Mouse (Mus musculus): ENCODE results near the gene Dnlz. TPM values are rescaled to one million over a fixed set of nuclear protein-coding genes. Genes with fewer than 3 reads are reported as not detected.
A peak's percentile ranks its signal among the peaks of the same experiment; 100 is the strongest.

Gene Dnlz
- polyA plus RNA-seq, 1 experiment from 2014 or later, result 32.1 TPM

GRCm38 (mm10) chr2:26342609-26343490 lies 9.1 kb downstream of the Dnlz start:
- Histone ChIP-seq H3K9me3 (ENCODE audit: low read depth, low read length) (no peaks in the 10 kb centered on the region), H3K27me3 (ENCODE audit: insufficient read depth, low read length) (no peaks in the 10 kb centered on the region), H3K36me3 (ENCODE audit: insufficient read depth) (peaks cover 93% of the 10 kb centered on the region), H3K4me2 (peak overlapping the region; percentile 12; the same call in 1 of the 2 replicates), H3K9ac (no peak overlapping the region), H3K4me3 (ENCODE audit: low read depth, low read length) (no peak overlapping the region), H3K27ac (ENCODE audit: low read depth) (peak overlapping the region; percentile 85), H3K4me1 (ENCODE audit: insufficient read depth) (peaks cover 6% of the 10 kb centered on the region)
- 46% methylated on average over 11 of the region's 11 CpGs for WGBS
- peak; percentile 16; the same call in 1 of the 2 replicates for ATAC-seq (ENCODE audit: insufficient read depth)
- TF ChIP-seq CTCF (IDR thresholded peaks at IDR 0.05; ENCODE audit: low read depth), result no peak
- peak; percentile 64 for DNase-seq

GRCm38 (mm10) chr2:26342044-26342443 lies 9.9 kb downstream of the Dnlz start:
- ATAC-seq (ENCODE audit: insufficient read depth) (peak; percentile 68), DNase-seq (peak; percentile 80)
- Histone ChIP-seq H3K4me2 (peak overlapping the region; percentile 12; the same call in 1 of the 2 replicates), H3K4me1 (ENCODE audit: insufficient read depth) (peaks cover 6% of the 10 kb centered on the region), H3K27me3 (ENCODE audit: insufficient read depth, low read length) (no peaks in the 10 kb centered on the region), H3K4me3 (ENCODE audit: low read depth, low read length) (no peak overlapping the region), H3K36me3 (ENCODE audit: insufficient read depth) (peaks cover 85% of the 10 kb centered on the region), H3K9ac (no peak overlapping the region; the same call in 1 of the 2 replicates), H3K9me3 (ENCODE audit: low read depth, low read length) (no peaks in the 10 kb centered on the region), H3K27ac (ENCODE audit: low read depth) (peak overlapping the region; percentile 85)
- TF ChIP-seq CTCF (IDR thresholded peaks at IDR 0.05; ENCODE audit: low read depth), result no peak
- 27% methylated on average over 10 of the region's 10 CpGs for WGBS

GRCm38 (mm10) chr2:26341510-26341981 lies 10.4 kb downstream of the Dnlz start:
- Histone ChIP-seq H3K4me3 (ENCODE audit: low read depth, low read length) (no peak overlapping the region), H3K4me1 (ENCODE audit: insufficient read depth) (peaks cover 6% of the 10 kb centered on the region), H3K27me3 (ENCODE audit: insufficient read depth, low read length) (no peaks in the 10 kb centered on the region), H3K36me3 (ENCODE audit: insufficient read depth) (peaks cover 80% of the 10 kb centered on the region), H3K27ac (ENCODE audit: low read depth) (peak overlapping the region; percentile 85), H3K4me2 (no peak overlapping the region), H3K9me3 (ENCODE audit: low read depth, low read length) (no peaks in the 10 kb centered on the region), H3K9ac (peak overlapping the region; percentile 20)
- ATAC-seq (ENCODE audit: insufficient read depth) (peak; percentile 28; the same call in 1 of the 2 replicates), DNase-seq (no peak)
- no peak for TF ChIP-seq CTCF (IDR thresholded peaks at IDR 0.05; ENCODE audit: low read depth)
- WGBS, result 61% methylated on average over 2 of the region's 2 CpGs

GRCm38 (mm10) chr2:26339204-26339551 lies 12.7 kb downstream of the Dnlz start:
- Histone ChIP-seq H3K4me3 (ENCODE audit: low read depth, low read length) (no peak overlapping the region), H3K4me2 (no peak overlapping the region), H3K4me1 (ENCODE audit: insufficient read depth) (peaks cover 6% of the 10 kb centered on the region), H3K9ac (no peak overlapping the region), H3K9me3 (ENCODE audit: low read depth, low read length) (no peaks in the 10 kb centered on the region), H3K36me3 (ENCODE audit: insufficient read depth) (peaks cover 57% of the 10 kb centered on the region), H3K27me3 (ENCODE audit: insufficient read depth, low read length) (no peaks in the 10 kb centered on the region), H3K27ac (ENCODE audit: low read depth) (no peak overlapping the region)
- TF ChIP-seq CTCF (IDR thresholded peaks at IDR 0.05; ENCODE audit: low read depth), result no peak
- WGBS, result 77% methylated on average over 5 of the region's 5 CpGs
- DNase-seq (no peak), ATAC-seq (ENCODE audit: insufficient read depth) (no peak)

- H3K4me2 ChIP-seq, result no peak overlapping the region
- H3K36me3 ChIP-seq (ENCODE audit: insufficient read depth), result peaks cover 51% of the 10 kb centered on the region
- no peak for TF ChIP-seq CTCF (IDR thresholded peaks at IDR 0.05; ENCODE audit: low read depth)
- no peak overlapping the region for H3K9ac ChIP-seq
- H3K4me1 ChIP-seq (ENCODE audit: insufficient read depth), result peaks cover 6% of the 10 kb centered on the region
- no peak for ATAC-seq (ENCODE audit: insufficient read depth)
- H3K27me3 ChIP-seq (ENCODE audit: insufficient read depth, low read length), result no peaks in the 10 kb centered on the region
- WGBS, result 78% methylated on average over 8 of the region's 13 CpGs
- DNase-seq, result no peak
- no peaks in the 10 kb centered on the region for H3K9me3 ChIP-seq (ENCODE audit: low read depth, low read length)
- H3K4me3 ChIP-seq (ENCODE audit: low read depth, low read length), result no peak overlapping the region
- H3K27ac ChIP-seq (ENCODE audit: low read depth), result no peak overlapping the region
Measured at GRCm38 (mm10) chr2:26338302-26339203, 13.4 kb downstream of the Dnlz start.

- Histone ChIP-seq H3K4me1 (ENCODE audit: insufficient read depth) (no peaks in the 10 kb centered on the region), H3K36me3 (ENCODE audit: insufficient read depth) (peaks cover 71% of the 10 kb centered on the region), H3K4me2 (no peak overlapping the region), H3K9ac (no peak overlapping the region), H3K27ac (ENCODE audit: low read depth) (no peak overlapping the region), H3K9me3 (ENCODE audit: low read depth, low read length) (no peaks in the 10 kb centered on the region), H3K27me3 (ENCODE audit: insufficient read depth, low read length) (no peaks in the 10 kb centered on the region), H3K4me3 (ENCODE audit: low read depth, low read length) (no peak overlapping the region)
- ATAC-seq (ENCODE audit: insufficient read depth) (no peak), DNase-seq (no peak)
- no peak for TF ChIP-seq CTCF (IDR thresholded peaks at IDR 0.05; ENCODE audit: low read depth)
- 69% methylated on average over 6 of the region's 6 CpGs for WGBS
Measured at GRCm38 (mm10) chr2:26330702-26331101, 21.2 kb downstream of the Dnlz start.

Data from lung, embryonic 14.5 days (tissue).